Mouse (Mus musculus) C2C12 (cell line): ENCODE data around the gene Olfr284.
A peak's percentile ranks its signal among the peaks of the same experiment; 100 is the strongest.

Source experiments
- CTCF ChIP-seq: IDR thresholded peaks from one replicate; pipeline ENCODE4 v1.5.1; 2011; ENCODE audit not compliant: control insufficient read depth, insufficient read depth, insufficient read length
- USF1 ChIP-seq: IDR thresholded peaks from one replicate; pipeline ENCODE4 v1.6.1; 2011; ENCODE audit warnings: low read depth, mild to moderate bottlenecking, control low read depth, moderate library complexity

DNA sequence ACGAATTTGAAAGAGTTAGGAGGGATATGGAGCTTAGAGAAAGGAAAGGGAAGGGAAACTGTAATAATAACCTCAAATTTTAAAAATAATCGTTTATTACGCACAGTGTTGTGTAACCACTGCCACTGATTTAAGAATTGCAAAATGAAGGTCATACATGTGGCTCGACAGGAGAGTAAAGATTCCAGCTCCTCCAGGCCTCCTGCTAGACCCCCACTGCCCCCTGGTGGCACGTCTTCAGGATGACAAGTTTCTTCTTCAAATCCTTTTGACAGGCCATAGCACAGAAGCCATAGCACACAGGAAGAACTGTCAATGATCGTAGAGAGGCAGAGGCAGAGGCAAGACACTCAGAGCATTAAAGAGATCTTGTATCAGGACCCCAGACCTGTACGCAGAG is 49.0 kb upstream of the Olfr284 start:
- peak; percentile 61 for TF ChIP-seq CTCF
- no peak for TF ChIP-seq USF1
